Mouse (Mus musculus) erythroblast, adult 5-6 weeks (primary cell): Measurements from ENCODE around the gene Fgfr2. TPM values are rescaled to one million over a fixed set of nuclear protein-coding genes. Genes with fewer than 3 reads are reported as not detected.
"Not testable (repeated sequence)": the region's sequence is repeated elsewhere in the genome, so short reads cannot be mapped to it uniquely, and the experiment has no call there.

Experiments
- ATAC-seq: replicated peaks from 2 replicates; pipeline ENCODE4 v1.8.0; 2016; ENCODE audit warnings: moderate number of reproducible peaks, mild to moderate bottlenecking, moderate TSS enrichment, inconsistent platforms; ENCODE audit not compliant: poor library complexity, low FRiP score, severe bottlenecking
- total RNA-seq, 2 experiments: library from RNA; stranded (forward) in 1 of 2; stranded (reverse) in 1 of 2; fragments of 150-400 nt in 1 of 2; fragments of 200-764, 138-1000 nt in 1 of 2; gene quantifications; 2 replicates each; pipeline versions ENCODE4 v1.2.3 to v1.2.4; 2015 to 2017; ENCODE audit warnings: low replicate concordance in 2 of 2

Fgfr2 gene
- total RNA-seq, 2 experiments from 2014 or later = 4.8 TPM; not detected in 1

DNA sequence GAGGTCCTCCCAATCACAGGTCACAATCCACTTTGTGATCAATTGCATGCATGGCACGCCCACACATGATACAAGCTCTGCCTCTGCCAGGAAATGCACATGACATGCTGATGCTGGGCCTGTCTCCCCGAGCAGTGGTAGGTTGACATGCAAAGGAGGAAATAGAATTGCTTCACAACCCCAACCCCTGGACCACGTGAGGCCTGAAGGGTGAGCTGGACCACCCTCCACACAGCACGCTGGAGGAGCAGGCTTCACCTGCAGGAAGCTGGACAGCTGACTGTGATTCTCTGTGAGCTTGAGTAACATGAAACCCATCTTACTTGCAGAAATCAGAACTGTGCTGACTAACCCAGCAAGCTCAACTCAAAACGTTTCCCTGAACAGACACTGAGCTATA lies 638.7 kb downstream of the Fgfr2 start:
- ATAC-seq = no peak

DNA sequence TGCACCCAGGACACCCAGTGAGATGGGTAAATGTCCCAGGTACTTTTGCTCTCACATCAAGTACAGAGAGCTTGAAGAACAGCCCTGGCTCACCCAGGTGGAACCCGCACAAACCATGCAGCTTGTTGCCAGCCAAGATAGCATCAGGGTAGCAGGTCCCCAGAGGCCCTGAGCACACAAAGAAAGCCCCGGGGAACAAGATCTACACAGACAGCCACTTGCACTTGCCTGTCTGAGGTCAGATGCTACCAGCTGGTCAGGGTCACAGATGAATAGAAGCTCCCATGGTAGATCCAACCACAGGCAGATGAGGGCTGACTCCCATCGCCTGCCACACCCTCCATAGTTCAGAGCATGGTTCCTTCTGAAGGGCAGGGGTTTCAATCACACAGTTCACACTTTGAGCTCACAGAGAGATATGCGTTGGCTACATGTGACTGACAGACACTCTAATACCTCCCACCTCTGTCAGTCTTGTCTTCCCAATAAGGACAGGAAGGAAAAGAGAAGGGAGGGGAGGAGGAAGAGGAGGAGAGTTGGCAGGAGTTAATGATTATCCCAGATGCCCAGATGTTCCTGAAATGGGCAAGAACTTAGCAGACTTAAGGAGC lies 642.3 kb downstream of the Fgfr2 start:
- ATAC-seq = no peak

DNA sequence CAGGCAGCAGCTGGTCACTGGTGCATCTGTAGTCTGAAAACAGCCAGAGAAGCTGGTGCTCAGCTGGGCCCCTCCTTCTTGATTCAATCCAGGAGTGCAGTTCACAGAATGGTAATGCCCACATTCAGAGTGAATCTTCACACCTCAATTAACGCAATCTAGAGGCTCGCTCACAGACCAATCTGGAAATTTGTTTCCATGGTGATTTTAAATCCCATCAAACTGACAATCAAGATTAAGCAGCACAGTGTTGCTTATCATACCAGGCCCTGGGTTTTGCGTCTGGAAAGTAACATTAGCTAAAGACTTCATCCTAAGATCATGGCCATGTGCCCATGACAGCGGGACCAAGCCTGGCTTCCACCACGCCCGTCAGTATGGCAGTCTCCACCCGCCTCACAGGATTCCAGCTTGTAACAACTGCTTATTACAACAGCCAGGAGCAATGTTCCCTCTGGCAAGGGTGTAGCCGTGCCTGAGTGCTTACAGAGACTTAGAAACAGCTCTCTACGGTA lies 644.8 kb downstream of the Fgfr2 start:
- ATAC-seq = no peak

DNA sequence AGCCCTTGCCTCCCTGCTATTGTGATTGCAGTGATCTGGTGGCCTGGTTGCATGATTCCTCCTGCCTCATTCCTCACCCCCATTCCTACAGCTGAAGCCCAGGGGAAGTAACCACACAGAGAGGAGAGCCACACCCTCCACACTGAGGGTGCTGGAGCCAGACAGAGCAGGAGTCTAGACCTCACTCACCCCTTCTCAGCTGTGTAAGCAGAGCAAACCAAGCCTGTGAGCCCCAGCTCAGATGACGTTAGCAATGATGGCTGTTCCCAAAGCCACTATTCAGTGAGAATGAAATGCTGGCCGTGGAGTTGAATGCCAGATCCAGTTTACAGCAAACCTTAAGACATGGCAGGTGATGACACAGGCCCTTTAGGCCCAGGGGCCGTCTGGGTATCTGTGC lies 645.4 kb downstream of the Fgfr2 start:
- no peak for ATAC-seq

DNA sequence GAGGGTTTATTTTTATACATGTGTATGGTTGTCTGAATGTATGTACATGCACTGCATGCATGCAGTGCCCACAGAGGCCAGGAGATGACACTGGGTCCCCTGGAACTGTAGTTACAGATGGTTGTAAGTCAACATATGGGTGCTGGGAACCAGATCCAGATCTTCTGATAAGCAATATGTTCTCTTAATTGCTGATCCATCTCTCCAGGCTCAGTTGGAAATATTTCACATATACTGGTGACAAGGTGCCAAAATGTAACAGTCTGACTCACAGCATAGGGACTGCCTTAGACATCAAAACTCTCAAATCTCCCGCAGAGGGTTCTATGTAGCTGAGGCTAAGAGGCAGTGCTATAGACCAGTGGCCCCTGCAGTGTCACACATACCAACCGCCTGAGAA lies 646.7 kb downstream of the Fgfr2 start:
- ATAC-seq = no peak

DNA sequence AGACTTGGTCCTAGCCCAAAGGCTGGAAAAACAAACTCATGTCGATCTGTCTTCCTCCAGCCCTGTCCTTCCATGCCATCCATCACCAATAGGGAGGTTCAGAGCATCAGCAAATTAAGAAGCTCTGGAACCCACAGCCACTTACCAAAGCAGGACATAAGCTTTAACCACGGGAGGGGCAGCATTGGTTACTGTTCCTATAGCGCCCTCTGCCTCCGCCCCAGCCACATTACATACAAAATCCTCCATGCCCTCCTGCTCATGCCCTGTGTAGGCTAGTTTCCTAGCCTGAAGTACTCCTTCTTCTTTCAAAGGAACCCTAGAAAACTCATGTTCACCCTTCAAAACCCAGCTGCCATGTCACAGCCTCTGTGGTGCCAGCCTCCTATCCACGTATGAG lies 648.1 kb downstream of the Fgfr2 start:
- no peak for ATAC-seq

DNA sequence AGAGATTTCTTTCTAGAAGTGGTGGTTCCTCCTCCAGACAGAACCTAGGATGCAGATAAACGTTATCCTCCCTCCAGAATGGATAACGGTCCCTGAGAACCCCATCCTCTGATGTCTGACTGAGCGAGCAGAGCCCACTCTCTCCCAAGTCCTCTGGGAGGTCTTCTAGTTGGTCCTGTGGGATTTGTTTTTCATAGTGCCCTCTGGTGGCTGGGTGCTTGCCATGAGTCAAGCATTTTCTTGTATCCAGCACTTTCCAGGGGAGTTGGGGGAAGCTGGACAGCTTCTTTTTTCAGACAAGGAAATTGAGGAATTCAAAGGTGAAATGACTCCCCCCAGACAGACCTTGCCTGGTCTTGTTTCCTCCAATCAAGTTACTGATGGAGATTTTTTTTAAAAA lies 651.8 kb downstream of the Fgfr2 start:
- no peak for ATAC-seq

DNA sequence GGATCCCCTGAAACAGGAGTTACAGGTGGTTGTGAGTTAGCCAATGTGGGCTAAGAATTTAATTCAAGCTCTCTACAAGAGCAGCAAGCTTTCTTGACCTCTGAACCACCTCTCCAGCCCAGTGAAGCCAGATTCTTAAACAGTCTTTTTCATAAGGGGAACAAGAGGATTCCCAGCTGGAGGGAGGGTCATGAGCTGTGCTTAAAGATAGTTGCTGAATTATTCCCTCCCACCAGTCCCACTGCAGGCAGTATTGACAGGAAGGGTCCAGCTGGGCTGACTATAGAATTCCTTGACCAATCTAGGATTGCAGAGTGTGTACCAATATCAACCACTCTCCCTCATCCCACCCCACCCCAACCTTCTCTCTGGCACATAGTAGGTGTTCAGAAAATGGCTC lies 654.8 kb downstream of the Fgfr2 start:
- no peak for ATAC-seq

DNA sequence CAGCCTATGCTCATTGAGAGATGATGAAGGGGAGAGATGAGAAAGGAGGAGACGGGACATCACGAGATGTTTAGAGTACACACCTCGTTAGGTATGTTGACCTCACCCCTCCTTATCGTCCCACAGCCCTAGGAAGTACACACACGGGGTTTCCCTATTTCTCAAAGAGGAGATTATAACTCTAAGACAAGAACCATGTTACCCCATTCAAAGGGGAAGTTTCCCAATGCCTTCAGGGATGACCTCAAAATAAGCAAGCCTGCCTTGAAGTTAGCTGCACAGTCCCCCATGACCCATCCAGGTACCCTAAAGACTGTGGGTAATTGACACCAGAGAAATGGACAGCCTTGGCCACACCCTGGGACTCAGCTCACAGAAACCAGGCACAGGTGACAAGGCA lies 657.3 kb downstream of the Fgfr2 start:
- no peak for ATAC-seq

DNA sequence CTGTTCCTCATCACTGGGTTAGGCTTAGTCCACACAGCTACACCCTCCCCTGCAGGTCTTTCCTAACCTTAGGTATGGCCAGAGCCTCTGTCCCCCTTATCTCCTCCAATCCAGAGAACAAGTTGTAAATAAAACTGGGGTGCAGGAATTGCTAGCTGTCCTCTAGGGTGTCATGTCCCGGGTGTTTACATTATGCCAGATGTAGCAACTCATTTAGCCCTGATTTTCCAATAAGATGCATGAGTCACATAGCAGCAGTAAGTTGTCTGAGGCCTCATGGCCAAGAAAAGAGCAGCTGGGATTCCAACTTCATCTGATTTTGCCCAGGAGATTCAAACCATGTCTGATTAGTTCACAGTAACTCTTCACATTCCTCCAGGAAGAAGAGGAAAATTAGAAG lies 658.3 kb downstream of the Fgfr2 start:
- no peak for ATAC-seq

DNA sequence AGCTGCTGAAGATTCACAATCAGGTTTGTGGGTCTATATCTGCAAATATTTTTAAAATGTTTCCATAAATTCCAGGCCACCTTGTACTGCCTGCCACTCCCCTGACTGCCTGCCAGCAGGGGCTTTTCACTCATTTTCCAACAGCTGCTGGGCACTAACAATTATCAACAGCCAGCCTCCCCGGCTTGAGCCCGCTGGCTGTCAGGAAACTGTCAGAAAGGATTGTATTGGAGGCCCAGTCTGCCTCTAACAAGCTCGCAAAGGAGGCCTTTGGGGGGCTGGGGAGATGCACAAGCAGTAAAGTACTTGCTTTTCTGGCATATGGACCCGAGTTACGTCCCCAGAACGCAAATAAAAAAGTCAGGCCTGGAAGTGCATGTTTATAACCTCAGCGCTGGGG lies 664.7 kb downstream of the Fgfr2 start:
- ATAC-seq = no peak

DNA sequence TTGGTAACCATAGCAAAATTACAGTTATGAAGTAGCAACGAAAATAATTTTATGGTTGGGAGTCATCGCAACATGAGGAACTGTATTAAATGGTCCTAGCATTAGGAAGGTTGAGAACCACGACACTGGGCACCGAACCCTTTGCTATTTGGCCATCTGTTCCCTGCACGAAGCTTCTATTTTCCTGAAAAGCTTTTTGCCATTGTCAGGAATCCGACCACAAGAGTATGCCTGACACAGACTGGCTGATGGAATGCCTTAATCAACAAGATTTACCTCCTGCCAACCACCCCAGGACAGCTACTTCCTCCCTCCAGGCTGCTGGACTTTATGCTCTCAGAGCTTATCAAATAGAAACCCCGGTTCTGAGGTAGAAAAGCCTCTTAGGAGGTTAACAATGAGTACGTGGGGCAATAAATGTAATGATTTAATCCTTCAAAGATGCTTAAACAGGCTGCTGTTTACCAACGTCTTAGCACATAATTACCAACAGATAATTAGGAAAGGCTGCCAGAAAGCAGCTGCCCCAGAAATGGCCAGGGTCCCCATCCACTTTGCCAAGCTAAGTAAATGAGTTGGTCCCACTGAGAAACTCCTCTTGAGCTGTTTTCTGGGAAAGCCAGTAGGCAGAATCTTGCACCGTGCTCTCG lies 668.0 kb downstream of the Fgfr2 start:
- no peak for ATAC-seq

DNA sequence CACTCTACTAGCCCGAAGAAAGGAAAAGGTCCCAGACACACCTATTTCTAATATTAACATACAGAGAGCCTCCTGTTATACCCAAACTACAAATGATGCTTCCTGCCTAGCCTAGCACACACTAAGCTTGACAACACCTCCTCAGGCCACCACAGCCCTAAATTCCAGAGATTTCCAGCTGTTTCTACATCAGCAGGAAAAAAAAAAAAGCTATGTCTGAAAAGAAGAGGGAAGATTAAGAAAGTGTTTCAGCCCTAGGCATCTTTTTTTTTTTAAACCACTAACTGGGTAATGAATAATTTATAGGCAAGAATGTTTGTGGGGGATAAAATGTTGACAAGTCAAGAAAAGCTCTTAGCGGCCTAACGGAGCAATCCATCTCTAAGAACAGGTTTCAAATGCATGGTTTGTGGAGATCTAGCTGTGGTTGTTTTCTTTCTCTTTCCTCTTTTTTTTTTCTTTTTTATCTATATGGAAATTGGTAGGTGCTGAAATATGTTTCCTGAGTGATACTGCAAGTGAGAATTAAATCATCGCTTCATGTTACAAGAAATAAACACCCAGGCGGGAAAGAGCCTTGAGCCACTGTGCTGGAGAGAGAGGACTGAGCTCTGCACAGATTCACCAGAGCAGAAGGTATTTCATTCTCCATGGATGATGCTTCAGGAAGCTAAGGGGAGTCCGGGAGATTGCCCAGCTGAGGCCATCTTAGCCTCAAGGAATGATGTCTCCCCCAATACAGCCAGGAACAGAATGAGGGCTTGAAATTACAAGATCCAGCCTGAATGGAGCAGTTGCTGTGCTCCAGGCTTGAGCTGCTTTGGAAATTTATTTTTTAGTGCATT lies 673.0 kb downstream of the Fgfr2 start:
- ATAC-seq = no peak

DNA sequence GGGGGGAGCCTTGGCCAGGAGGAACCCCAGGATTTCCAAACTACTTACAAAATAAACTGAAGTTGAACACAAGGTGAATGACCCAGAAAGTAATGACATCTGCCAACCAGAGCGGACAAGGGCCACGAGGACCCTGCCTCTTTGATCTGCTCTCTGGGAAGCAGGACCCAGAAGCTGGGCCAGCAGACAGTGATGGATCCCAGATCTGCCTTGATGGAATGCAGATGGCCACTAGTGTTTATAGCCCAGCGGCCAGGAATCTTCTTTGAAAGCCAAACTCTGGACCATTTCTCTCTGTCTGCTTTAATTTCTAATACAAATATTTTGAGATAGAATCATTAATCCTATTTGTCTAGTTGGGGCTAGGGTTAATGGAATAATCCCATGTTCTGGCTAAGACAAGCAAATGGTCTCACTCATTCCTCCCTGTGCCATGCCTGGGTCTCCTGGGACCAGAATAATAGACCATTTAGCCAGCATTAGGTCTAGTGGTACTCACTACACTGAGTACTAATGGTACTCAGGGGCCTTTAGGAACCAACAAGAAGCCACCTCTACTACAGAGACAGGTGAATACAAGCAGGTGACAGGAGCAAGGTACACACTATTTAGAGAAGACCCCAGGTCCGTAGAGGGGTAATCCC lies 674.5 kb downstream of the Fgfr2 start:
- ATAC-seq = no peak

DNA sequence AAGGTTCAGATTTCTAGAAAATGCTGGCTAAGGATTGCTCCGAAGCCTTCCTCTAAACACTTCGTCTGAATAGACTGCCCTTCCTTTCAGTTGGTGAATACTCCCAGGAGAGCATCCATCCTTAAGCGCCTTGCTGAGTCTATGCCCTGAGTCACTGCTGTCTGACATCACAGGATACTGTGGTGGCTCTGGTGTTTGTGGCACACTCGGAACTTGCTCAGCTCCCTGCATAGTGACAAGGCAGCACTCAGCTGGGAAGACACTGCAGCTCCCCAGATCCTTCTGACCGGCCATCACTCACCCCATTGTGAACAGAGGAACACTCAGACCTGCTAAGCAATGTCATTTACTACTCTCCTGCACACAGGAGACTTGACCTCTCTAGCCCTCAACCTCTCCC lies 675.6 kb downstream of the Fgfr2 start:
- no peak for ATAC-seq

DNA sequence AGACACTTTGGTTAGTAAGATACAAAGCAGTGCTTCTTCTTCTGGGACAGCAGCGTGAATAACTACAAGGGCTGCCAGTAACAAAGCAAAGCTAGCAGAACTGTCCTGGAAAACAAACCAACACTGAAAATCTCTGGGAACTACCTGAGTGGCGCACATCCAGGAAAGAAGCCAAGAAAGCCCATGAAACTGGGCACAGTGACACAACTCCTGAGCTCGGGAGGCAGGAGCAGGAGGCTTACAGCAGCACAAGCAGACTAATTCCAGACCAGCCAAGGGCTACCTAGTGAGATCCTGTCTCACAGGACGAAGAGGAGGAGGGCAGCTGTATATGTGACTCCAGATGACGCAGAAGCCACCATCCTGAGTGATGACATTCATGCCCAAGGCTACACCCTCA lies 676.3 kb downstream of the Fgfr2 start:
- no peak for ATAC-seq

DNA sequence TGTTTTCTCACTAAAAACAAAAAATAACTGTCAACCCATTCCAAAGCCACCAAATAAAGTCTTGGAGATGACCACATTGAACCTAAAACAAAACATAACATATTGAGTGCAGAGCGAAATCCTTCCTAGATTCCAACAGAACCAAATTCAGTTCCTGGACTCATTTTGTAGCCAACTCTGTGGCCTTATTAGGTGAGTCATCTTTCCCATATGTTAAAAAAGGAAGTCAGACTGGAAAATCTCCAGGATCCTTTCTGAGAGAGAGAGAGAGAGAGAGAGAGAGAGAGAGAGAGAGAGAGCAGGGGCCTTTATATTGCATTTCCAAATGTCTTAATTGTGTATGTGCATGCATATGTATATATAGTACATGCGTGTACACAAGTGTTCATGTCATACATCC lies 678.9 kb downstream of the Fgfr2 start:
- ATAC-seq = no peak

DNA sequence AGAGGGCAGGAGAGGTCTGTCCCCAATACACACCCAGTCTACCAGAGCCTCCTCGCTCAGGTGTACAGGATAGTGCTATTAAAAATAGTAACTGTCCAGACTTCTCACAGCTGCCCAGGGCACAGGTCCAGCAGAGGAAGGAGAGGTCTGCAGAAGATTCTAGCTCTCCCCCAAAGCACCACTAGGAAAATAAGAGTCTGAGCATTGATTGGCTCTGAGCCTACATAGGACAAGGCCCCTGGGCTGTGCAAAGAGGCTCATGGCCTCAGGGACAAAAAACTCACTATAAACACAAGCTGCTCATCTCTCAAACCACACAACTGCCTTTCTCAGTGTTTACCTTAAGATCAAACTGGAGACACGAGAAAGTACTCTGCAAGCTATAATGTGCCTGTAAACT lies 679.4 kb downstream of the Fgfr2 start:
- no peak for ATAC-seq

DNA sequence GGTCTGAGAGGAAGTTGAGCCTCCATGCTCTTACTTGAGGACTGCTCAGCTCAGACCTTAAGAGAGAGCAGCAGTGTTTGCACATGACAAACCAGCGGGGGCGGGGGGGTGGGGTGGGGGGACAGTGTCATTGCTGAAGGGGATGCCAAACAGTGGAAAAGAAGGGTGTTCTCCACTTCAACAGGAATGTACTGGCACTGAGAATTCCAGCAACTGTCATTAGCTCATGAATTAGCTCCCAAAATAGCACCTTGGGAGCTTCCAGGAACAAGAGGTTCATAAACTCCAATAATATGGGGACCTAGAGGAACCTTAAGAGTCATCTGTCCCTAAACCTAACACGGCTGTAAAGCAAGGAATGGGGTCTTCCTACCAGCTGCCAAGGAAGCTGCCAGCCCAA lies 680.0 kb downstream of the Fgfr2 start:
- ATAC-seq = no peak

DNA sequence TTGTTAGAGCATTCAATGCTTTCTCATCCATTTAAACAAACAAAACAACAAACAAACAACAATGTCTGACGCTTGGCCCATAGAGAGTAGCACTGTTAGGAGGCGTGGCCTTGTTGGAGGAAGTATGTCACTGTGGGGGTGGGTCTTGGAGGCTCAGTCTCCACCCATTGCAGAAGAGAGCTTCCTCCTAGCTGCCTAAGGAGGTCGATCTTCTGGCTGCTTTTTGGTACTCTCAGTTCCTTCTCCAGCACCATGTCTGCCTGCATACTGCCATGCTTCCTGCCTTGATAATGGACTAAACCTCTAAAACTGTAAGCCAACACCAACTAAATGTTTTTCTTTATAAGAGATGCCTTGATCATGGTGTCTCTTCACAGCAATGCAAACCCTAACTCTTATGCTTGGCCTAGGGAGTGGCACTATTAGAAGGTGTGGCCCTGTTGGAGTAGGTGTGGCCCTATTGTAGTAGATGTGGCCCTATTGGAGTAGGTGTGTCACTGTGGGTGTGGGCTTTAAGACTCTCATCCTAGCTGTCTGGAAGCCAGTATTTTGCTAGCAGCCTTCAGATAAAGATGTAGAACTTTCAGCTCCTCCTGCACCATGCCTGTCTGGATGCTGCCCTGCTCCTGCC lies 680.9 kb downstream of the Fgfr2 start:
- not testable (repeated sequence) for ATAC-seq
